Mouse (Mus musculus) kidney, embryonic 14.5 days (tissue): ENCODE measurements around the gene Creb3l2. TPM values are rescaled to one million over a fixed set of nuclear protein-coding genes. Genes with fewer than 3 reads are reported as not detected.

ENCODE experiments used
- ATAC-seq: fragments of 200-750 bp; cut with Nextera tagmentation; 2 replicates; pipeline ENCODE4 v1.8.0; 2017; ENCODE audit warnings: moderate number of reproducible peaks, mild to moderate bottlenecking, moderate TSS enrichment, moderate library complexity; ENCODE audit not compliant: low FRiP score, low TSS enrichment
- H3K27ac ChIP-seq: fragments of 300-500 bp; sonication (generic); 2 replicates; pipeline ENCODE4 v1.5.1; 2014; ENCODE audit warnings: low read depth, mild to moderate bottlenecking, low read length, moderate library complexity, mixed read lengths
- H3K27me3 ChIP-seq: fragments of 300-500 bp; sonication (generic); 2 replicates; pipeline ENCODE4 v1.6.1; 2014; ENCODE audit warnings: mild to moderate bottlenecking, low read length; ENCODE audit not compliant: control insufficient read depth, insufficient read depth
- H3K36me3 ChIP-seq: fragments of 300-500 bp; sonication (generic); 2 replicates; pipeline ENCODE4 v1.6.1; 2014; ENCODE audit warnings: low read length, mixed read lengths; ENCODE audit not compliant: control insufficient read depth, insufficient read depth
- H3K4me1 ChIP-seq: fragments of 300-500 bp; sonication (generic); 2 replicates; pipeline ENCODE4 v1.6.1; 2014; ENCODE audit warnings: low read length, mixed read lengths; ENCODE audit not compliant: control insufficient read depth, insufficient read depth
- H3K4me2 ChIP-seq: fragments of 300-500 bp; sonication (generic); replicated peaks from 2 replicates; pipeline ENCODE4 v1.6.1; 2014; ENCODE audit warnings: low read depth, mild to moderate bottlenecking, low read length
- H3K4me3 ChIP-seq: fragments of 300-500 bp; sonication (generic); 2 replicates; pipeline ENCODE4 v1.5.1; 2014; ENCODE audit warnings: mild to moderate bottlenecking, low read length
- H3K9ac ChIP-seq: fragments of 300-500 bp; sonication (generic); 2 replicates; pipeline ENCODE4 v1.6.1; 2014; ENCODE audit warnings: low read depth, mild to moderate bottlenecking, low read length, moderate library complexity
- H3K9me3 ChIP-seq: fragments of 300-500 bp; sonication (generic); 2 replicates; pipeline ENCODE4 v1.6.1; 2016; ENCODE audit warnings: low read length; ENCODE audit not compliant: control insufficient read depth
- WGBS: fragments of 180-500 bp; shearing (Covaris S2); extraction: QIAGEN DNeasy Blood & Tissue Kit; methylation state at CpG from one replicate; pipeline ENCODE4 v1.1.7; 2014; 5-methylcytosine and 5-hydroxymethylcytosine counted together
- polyA plus RNA-seq: library from polyadenylated mRNA; unstranded; fragments of >200 nt; fragmentation: Nextera tagmentation; extraction: Ambion mirVana; gene quantifications from 2 replicates; pipeline ENCODE4 v1.2.1, GENCODE M21; 2014

Gene Creb3l2
- polyA plus RNA-seq, 1 experiment from 2014 or later: 34.2 TPM

DNA sequence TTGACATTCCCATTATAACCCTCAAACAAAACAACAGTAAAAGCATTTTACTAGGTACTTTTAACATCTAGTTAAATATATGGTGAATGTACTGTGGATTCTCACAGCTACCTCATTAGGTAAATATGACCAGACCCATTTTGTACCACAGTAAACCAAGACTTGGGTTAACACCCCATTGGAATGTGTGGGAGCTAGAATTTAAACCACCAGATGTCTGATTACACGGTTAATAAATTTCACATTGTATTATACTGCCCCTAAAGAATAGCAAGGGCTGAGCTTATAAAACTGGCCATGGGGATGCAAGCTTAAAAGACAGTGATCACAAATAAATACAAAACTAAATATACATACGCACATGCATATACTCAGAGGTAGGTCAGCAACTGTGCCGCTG, 34.1 kb downstream of the Creb3l2 start:
- H3K9ac ChIP-seq: no peak overlapping the region
- H3K4me3 ChIP-seq: no peak overlapping the region
- H3K36me3 ChIP-seq: peaks cover 3% of the 10 kb centered on the region; the same call in 1 of the 2 replicates
- no peaks in the 10 kb centered on the region for H3K27me3 ChIP-seq
- ATAC-seq: no peak
- no peaks in the 10 kb centered on the region for H3K9me3 ChIP-seq
- no peak overlapping the region for H3K4me2 ChIP-seq
- no peak overlapping the region for H3K27ac ChIP-seq
- H3K4me1 ChIP-seq: peaks cover 47% of the 10 kb centered on the region
- 78% methylated on average over 3 of the region's 3 CpGs for WGBS

DNA sequence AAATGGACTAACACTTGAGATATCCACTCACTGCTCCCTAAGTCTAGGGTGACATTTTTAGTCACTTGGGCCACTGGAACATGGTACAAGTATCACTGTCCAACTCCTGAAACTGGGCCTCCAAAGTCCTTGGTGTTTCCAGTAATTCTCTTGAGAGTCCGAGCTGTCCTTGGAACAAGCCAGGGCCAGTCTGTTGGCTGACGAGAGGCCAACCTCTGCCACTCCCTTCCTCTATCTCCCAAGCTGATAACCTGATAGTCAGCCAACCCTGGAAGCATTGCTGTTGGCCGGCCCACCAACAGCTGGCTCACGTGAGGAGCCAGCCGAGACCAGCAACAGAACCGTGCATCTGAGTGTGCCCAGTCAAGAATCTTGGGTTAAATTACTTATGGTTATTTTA, 35.0 kb downstream of the Creb3l2 start:
- Histone ChIP-seq H3K9ac (no peak overlapping the region), H3K4me1 (peaks cover 50% of the 10 kb centered on the region), H3K4me3 (no peak overlapping the region), H3K9me3 (no peaks in the 10 kb centered on the region), H3K4me2 (no peak overlapping the region), H3K27me3 (no peaks in the 10 kb centered on the region), H3K27ac (no peak overlapping the region), H3K36me3 (no peaks in the 10 kb centered on the region)
- ATAC-seq: no peak
- WGBS: 61% methylated on average over 6 of the region's 6 CpGs

DNA sequence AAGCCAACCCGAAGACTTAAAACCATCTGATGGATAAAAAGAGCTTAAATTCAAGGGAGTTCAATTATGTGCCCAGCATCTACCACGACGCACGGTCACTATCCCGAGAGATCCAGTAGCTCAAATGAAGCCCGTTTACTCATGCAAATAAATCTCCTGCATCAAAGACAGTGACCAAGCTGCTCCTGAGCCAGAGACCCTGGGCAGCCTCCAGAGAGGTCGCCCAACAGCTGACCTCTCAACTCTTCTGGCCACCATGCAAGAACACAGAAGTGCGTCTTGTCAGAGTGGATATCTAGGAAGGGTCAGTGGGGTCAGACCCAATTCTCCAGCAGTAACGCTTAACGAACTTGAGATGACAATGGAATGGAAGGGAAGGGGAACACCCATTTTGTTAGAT, 35.9 kb downstream of the Creb3l2 start:
- Histone ChIP-seq H3K27me3 (no peaks in the 10 kb centered on the region), H3K27ac (no peak overlapping the region), H3K4me3 (no peak overlapping the region), H3K4me1 (peaks cover 59% of the 10 kb centered on the region), H3K36me3 (no peaks in the 10 kb centered on the region), H3K9me3 (no peaks in the 10 kb centered on the region), H3K9ac (no peak overlapping the region), H3K4me2 (no peak overlapping the region)
- no peak for ATAC-seq
- WGBS: 33% methylated on average over 10 of the region's 10 CpGs

DNA sequence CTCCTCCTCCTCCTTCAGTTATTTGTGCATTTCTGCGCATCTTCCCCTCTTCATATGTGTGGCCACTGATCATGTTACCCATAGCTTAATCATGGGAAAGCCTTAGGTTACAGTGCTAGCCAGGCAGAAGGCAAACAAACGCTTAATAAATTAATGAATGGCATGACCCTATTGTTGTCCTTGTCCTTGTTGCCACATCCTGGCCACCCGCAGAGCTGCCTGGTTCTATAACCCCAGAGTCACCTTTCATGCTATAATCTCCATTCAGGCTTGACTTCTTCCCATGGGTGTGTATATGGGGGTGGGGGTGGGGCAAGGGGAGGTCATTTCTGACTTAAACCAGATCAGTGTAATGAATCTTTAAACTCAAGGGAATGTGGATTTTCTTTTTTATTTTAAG, 37.6 kb downstream of the Creb3l2 start:
- Histone ChIP-seq H3K27ac (peak overlapping the region; percentile 44; the same call in 1 of the 2 replicates), H3K27me3 (no peaks in the 10 kb centered on the region), H3K4me1 (peaks cover 70% of the 10 kb centered on the region), H3K4me2 (no peak overlapping the region), H3K9me3 (no peaks in the 10 kb centered on the region), H3K9ac (no peak overlapping the region), H3K4me3 (no peak overlapping the region), H3K36me3 (no peaks in the 10 kb centered on the region)
- 11% methylated on average over 3 of the region's 3 CpGs for WGBS
- ATAC-seq: peak; percentile 67; the same call in 1 of the 2 replicates

DNA sequence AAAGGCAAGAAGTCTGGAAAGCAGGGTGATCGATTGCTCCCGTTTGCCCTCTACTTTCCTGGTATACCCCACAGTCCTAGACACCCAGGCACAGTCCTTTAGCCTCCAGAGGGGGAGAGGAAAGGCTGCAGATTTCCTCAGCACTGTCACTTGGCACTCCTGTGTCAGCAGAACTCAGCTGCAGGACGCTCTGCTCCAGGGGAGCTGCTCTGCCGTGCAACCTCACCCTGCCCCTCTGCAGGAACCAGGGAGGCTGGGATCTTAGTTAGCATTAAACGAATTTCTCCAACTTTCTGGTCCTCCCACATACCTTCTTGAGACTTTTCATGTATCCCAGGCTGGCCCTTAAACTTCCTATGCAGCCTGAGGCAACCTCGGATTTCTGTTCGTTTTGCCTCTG, 40.0 kb downstream of the Creb3l2 start:
- Histone ChIP-seq H3K9ac (no peak overlapping the region), H3K9me3 (no peaks in the 10 kb centered on the region), H3K4me1 (peaks cover 62% of the 10 kb centered on the region), H3K4me2 (0 out of 2 replicates have a peak overlapping the region, but pooled peaks have one; percentile 13), H3K4me3 (no peak overlapping the region), H3K36me3 (no peaks in the 10 kb centered on the region), H3K27ac (peak overlapping the region; percentile 43; the same call in 1 of the 2 replicates), H3K27me3 (no peaks in the 10 kb centered on the region)
- 29% methylated on average over 7 of the region's 7 CpGs for WGBS
- peak; percentile 30; the same call in 1 of the 2 replicates for ATAC-seq

DNA sequence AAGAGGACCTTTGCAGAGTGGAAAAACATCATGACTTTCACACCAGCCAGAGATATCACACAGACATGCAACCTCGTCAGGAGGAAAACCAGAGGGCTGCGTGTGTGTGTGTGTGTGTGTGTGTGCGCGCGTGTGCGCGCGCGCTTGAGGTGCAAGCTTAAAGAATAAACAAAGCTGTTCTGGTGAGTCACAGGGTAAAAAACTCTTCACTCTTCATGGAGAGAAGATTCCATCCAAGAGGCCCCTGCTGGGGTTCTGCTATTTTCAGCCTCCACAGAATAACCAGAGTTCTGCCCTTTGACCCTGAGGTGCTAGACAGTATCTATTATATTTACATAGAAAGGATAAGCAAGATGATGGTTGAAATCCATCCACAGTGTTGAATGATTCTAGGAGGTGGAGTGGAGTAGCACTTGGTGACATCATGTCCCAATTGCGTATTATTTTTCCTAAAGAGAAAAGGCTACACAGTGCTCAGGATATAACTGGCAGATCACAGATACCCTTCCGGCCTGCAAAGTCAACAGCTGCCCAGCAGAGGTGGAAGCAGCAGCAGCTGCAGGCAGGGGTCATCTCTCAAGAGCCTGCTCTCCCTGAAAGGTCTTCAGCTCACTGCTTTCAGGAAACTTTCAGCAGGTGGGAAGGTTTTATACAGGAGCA, 41.0 kb downstream of the Creb3l2 start:
- WGBS: 72% methylated on average over 11 of the region's 11 CpGs
- H3K27me3 ChIP-seq: no peaks in the 10 kb centered on the region
- no peak overlapping the region for H3K4me3 ChIP-seq
- ATAC-seq: peak; percentile 12; the same call in 1 of the 2 replicates
- peak overlapping the region; percentile 18; the same call in 1 of the 2 replicates for H3K27ac ChIP-seq
- no peaks in the 10 kb centered on the region for H3K36me3 ChIP-seq
- no peak overlapping the region for H3K4me2 ChIP-seq
- peaks cover 55% of the 10 kb centered on the region for H3K4me1 ChIP-seq
- no peaks in the 10 kb centered on the region for H3K9me3 ChIP-seq
- H3K9ac ChIP-seq: no peak overlapping the region

DNA sequence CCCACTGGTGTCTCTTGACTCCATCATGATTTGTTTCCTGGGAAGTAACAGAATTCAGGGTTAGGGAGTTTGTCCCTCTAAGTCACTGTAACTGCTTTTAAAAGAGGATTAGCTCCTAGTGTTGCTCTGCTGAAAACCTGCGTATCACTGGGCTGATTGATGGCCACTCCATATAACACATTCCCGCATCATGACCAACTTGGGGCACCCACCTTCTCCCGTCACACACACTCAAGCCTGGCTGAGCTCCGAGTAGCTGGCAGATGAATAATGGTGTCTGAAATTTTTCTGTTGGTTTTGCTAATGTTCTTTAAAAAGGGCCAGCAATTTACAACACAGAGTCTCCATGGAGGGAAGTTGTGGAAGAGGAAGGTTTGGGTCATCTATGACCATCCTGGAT, 41.8 kb downstream of the Creb3l2 start:
- WGBS: 72% methylated on average over 4 of the region's 4 CpGs
- no peak for ATAC-seq
- Histone ChIP-seq H3K9ac (no peak overlapping the region), H3K4me3 (no peak overlapping the region), H3K27me3 (no peaks in the 10 kb centered on the region), H3K27ac (no peak overlapping the region), H3K36me3 (no peaks in the 10 kb centered on the region), H3K9me3 (no peaks in the 10 kb centered on the region), H3K4me1 (peaks cover 48% of the 10 kb centered on the region), H3K4me2 (no peak overlapping the region)

DNA sequence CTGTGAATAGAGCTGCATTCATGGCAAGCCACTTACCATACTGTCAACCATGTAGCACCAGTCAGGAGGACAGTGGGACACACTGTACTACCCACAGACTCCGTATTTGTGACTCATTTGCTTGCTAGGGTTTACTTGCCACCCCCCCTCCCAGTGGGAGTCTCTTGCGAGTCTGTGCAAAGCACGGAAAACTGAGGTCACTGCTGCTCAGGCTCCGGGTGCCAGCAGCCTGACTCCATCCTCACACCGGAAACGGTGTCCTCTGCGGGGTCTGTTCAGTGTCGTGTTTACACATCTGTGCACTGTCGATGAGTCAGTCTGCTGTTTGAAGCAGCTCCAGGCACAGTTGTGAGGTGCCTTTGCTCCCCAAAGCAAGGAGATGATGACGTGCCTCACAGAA, 43.0 kb downstream of the Creb3l2 start:
- no peaks in the 10 kb centered on the region for H3K9me3 ChIP-seq
- no peak overlapping the region for H3K4me2 ChIP-seq
- H3K36me3 ChIP-seq: no peaks in the 10 kb centered on the region; the same call in 1 of the 2 replicates
- H3K9ac ChIP-seq: no peak overlapping the region
- no peak for ATAC-seq
- H3K4me3 ChIP-seq: no peak overlapping the region
- H3K27me3 ChIP-seq: no peaks in the 10 kb centered on the region
- WGBS: 53% methylated on average over 10 of the region's 10 CpGs
- H3K27ac ChIP-seq: peak overlapping the region; percentile 63; the same call in 1 of the 2 replicates
- H3K4me1 ChIP-seq: peaks cover 43% of the 10 kb centered on the region

DNA sequence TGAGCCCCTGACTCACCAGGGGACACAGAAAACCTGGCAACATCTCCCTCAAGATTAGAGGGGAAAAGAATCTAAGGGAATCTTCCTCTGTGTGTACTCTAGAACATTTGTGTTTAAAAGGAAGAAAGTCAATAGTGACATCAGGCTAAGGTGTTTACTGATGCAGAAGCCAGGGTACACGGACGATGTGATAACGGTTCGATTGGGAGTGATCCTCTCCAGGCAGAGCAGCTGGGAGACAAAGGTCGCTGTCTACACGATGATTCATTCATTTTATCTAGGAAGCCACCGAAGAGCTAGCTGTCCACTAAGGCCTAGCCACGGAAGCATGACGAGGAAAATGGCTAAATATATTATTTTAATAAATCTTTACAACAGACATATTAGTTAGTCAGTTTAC, 44.0 kb downstream of the Creb3l2 start:
- no peak for ATAC-seq
- no peak overlapping the region for H3K4me3 ChIP-seq
- H3K27ac ChIP-seq: no peak overlapping the region
- WGBS: 74% methylated on average over 9 of the region's 9 CpGs
- H3K4me1 ChIP-seq: peaks cover 40% of the 10 kb centered on the region
- no peaks in the 10 kb centered on the region; the same call in 1 of the 2 replicates for H3K36me3 ChIP-seq
- no peaks in the 10 kb centered on the region for H3K9me3 ChIP-seq
- no peak overlapping the region for H3K4me2 ChIP-seq
- H3K27me3 ChIP-seq: no peaks in the 10 kb centered on the region
- no peak overlapping the region for H3K9ac ChIP-seq
